Mouse (Mus musculus): ENCODE results near the gene Cep63.

DNA sequence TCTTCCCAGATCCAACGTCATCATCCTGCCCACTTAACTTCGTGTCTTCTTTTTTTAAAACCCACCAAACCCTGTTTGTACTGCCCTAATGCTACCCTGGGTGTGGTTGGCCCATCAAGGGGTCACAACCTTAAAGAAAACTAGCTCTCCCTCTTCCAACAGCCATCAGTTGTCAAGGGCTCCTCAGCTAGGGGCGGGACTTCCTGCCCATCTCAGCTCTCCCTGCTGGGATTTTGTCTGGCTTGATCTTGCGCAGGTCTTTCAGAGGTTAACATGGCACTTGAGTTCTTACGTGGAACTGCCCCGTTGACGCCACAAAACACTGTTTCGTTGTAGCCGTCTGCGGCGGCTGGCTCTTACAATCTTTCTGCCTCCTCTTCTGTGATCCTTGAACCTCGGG is 42.6 kb upstream of the Cep63 start:
- no peak for TF ChIP-seq CTCF (IDR thresholded peaks at IDR 0.05; ENCODE audit: control insufficient read depth, insufficient read depth, low read length)
- no peak for TF ChIP-seq POLR2A (IDR thresholded peaks at IDR 0.05; ENCODE audit: borderline replicate concordance, control insufficient read depth, low read depth, low read length)
